Mouse (Mus musculus) neural tube, embryonic 11.5 days (tissue): ENCODE data around the gene Vax2. TPM values are rescaled to one million over a fixed set of nuclear protein-coding genes. Genes with fewer than 3 reads are reported as not detected.
A peak's percentile ranks its signal among the peaks of the same experiment; 100 is the strongest.

Experiments
- ATAC-seq: fragments of 200-750 bp; cut with Nextera tagmentation; 2 replicates; pipeline ENCODE4 v1.8.0; 2017; ENCODE audit warnings: moderate number of reproducible peaks, mild to moderate bottlenecking, moderate TSS enrichment, moderate library complexity; ENCODE audit not compliant: insufficient read depth, low FRiP score, low TSS enrichment
- DNase-seq: peaks from one replicate; pipeline ENCODE4 v3.0.0-alpha.2; 2015; ENCODE audit warnings: low spot score
- H3K27ac ChIP-seq: fragments of 300-500 bp; sonication (generic); 2 replicates; pipeline ENCODE4 v1.5.1; 2014; ENCODE audit warnings: low read depth, mild to moderate bottlenecking, low read length
- H3K27me3 ChIP-seq: fragments of 300-500 bp; sonication (generic); 2 replicates; pipeline ENCODE4 v1.6.1; 2014; ENCODE audit warnings: mild to moderate bottlenecking, low read length, mixed read lengths; ENCODE audit not compliant: control insufficient read depth, insufficient read depth
- H3K36me3 ChIP-seq: fragments of 300-500 bp; sonication (generic); 2 replicates; pipeline ENCODE4 v1.6.1; 2014; ENCODE audit warnings: mild to moderate bottlenecking, low read length, moderate library complexity, mixed read lengths; ENCODE audit not compliant: control insufficient read depth, insufficient read depth
- H3K4me1 ChIP-seq: fragments of 300-500 bp; sonication (generic); 2 replicates; pipeline ENCODE4 v1.6.1; 2014; ENCODE audit warnings: low read length, mixed read lengths; ENCODE audit not compliant: control insufficient read depth, insufficient read depth
- H3K4me2 ChIP-seq: fragments of 300-500 bp; sonication (generic); 2 replicates; pipeline ENCODE4 v1.6.1; 2014; ENCODE audit warnings: low read depth, mild to moderate bottlenecking, moderate library complexity
- H3K4me3 ChIP-seq: fragments of 300-500 bp; sonication (generic); 2 replicates; pipeline ENCODE4 v1.5.1; 2014; ENCODE audit warnings: low read depth, low read length
- H3K9ac ChIP-seq: fragments of 300-500 bp; sonication (generic); 2 replicates; pipeline ENCODE4 v1.6.1; 2014; ENCODE audit warnings: mild to moderate bottlenecking, low read length
- H3K9me3 ChIP-seq: fragments of 300-500 bp; sonication (generic); 2 replicates; pipeline ENCODE4 v1.6.1; 2016; ENCODE audit warnings: low read length; ENCODE audit not compliant: control insufficient read depth
- WGBS: fragments of 180-500 bp; shearing (Covaris S2); extraction: QIAGEN DNeasy Blood & Tissue Kit; methylation state at CpG from one replicate; pipeline ENCODE4 v1.1.7; 2014; 5-methylcytosine and 5-hydroxymethylcytosine counted together
- polyA plus RNA-seq: library from polyadenylated mRNA; unstranded; fragments of >200 nt; fragmentation: Nextera tagmentation; extraction: Ambion mirVana; gene quantifications from 2 replicates; pipeline ENCODE4 v1.2.1, GENCODE M21; 2014

Gene Vax2
- polyA plus RNA-seq, 1 experiment from 2014 or later: not detected

GRCm38 (mm10) chr6:83695731-83696130 is 15.3 kb upstream of the Vax2 start:
- no peak for DNase-seq
- peaks cover 93% of the 10 kb centered on the region for H3K27me3 ChIP-seq
- H3K9ac ChIP-seq: no peak overlapping the region
- WGBS: 1% methylated on average over 3 of the region's 3 CpGs
- ATAC-seq: no peak
- H3K27ac ChIP-seq: no peak overlapping the region
- no peaks in the 10 kb centered on the region for H3K4me1 ChIP-seq
- H3K9me3 ChIP-seq: no peaks in the 10 kb centered on the region
- no peak overlapping the region for H3K4me3 ChIP-seq
- no peaks in the 10 kb centered on the region for H3K36me3 ChIP-seq
- no peak overlapping the region for H3K4me2 ChIP-seq

- 1% methylated on average over 7 of the region's 7 CpGs for WGBS
- Histone ChIP-seq H3K36me3 (no peaks in the 10 kb centered on the region), H3K27me3 (peaks cover 94% of the 10 kb centered on the region), H3K4me1 (no peaks in the 10 kb centered on the region), H3K4me3 (no peak overlapping the region), H3K9me3 (no peaks in the 10 kb centered on the region), H3K9ac (no peak overlapping the region), H3K27ac (no peak overlapping the region), H3K4me2 (no peak overlapping the region)
- ATAC-seq: no peak
- no peak for DNase-seq
Observed at GRCm38 (mm10) chr6:83696684-83697083, 14.4 kb upstream of the Vax2 start.

- Histone ChIP-seq H3K4me2 (no peak overlapping the region), H3K27ac (no peak overlapping the region), H3K9me3 (no peaks in the 10 kb centered on the region), H3K9ac (no peak overlapping the region), H3K27me3 (peaks cover 93% of the 10 kb centered on the region), H3K4me1 (no peaks in the 10 kb centered on the region), H3K36me3 (no peaks in the 10 kb centered on the region), H3K4me3 (no peak overlapping the region)
- ATAC-seq: no peak
- WGBS: 2% methylated on average over 8 of the region's 8 CpGs
- DNase-seq: no peak
Observed at GRCm38 (mm10) chr6:83697932-83698331, 13.1 kb upstream of the Vax2 start.

- H3K36me3 ChIP-seq: no peaks in the 10 kb centered on the region
- H3K27me3 ChIP-seq: peaks cover 93% of the 10 kb centered on the region
- H3K4me1 ChIP-seq: no peaks in the 10 kb centered on the region
- under 1% methylated on average over 5 of the region's 5 CpGs for WGBS
- no peak overlapping the region for H3K27ac ChIP-seq
- H3K4me2 ChIP-seq: no peak overlapping the region
- no peak overlapping the region for H3K9ac ChIP-seq
- H3K9me3 ChIP-seq: no peaks in the 10 kb centered on the region
- H3K4me3 ChIP-seq: no peak overlapping the region
- ATAC-seq (no peak), DNase-seq (no peak)
Observed at GRCm38 (mm10) chr6:83699971-83700370, 11.1 kb upstream of the Vax2 start.

- WGBS: 1% methylated on average over 11 of the region's 11 CpGs
- Histone ChIP-seq H3K36me3 (no peaks in the 10 kb centered on the region), H3K27ac (no peak overlapping the region), H3K27me3 (peaks cover 94% of the 10 kb centered on the region), H3K9ac (no peak overlapping the region), H3K9me3 (no peaks in the 10 kb centered on the region), H3K4me2 (no peak overlapping the region), H3K4me3 (no peak overlapping the region), H3K4me1 (no peaks in the 10 kb centered on the region)
- no peak for ATAC-seq
- DNase-seq: no peak
Observed at GRCm38 (mm10) chr6:83701001-83701400, 10.1 kb upstream of the Vax2 start.

GRCm38 (mm10) chr6:83702146-83702999 is 8.7 kb upstream of the Vax2 start:
- H3K4me2 ChIP-seq: no peak overlapping the region
- H3K4me3 ChIP-seq: no peak overlapping the region
- no peaks in the 10 kb centered on the region for H3K36me3 ChIP-seq
- ATAC-seq: no peak
- H3K27ac ChIP-seq: no peak overlapping the region
- no peaks in the 10 kb centered on the region for H3K9me3 ChIP-seq
- H3K27me3 ChIP-seq: peaks cover 94% of the 10 kb centered on the region
- no peak overlapping the region; the same call in 1 of the 2 replicates for H3K9ac ChIP-seq
- under 1% methylated on average over 53 of the region's 53 CpGs for WGBS
- DNase-seq: peak; percentile 64
- H3K4me1 ChIP-seq: no peaks in the 10 kb centered on the region

- H3K27me3 ChIP-seq: peaks cover 94% of the 10 kb centered on the region
- no peak overlapping the region for H3K27ac ChIP-seq
- no peak overlapping the region for H3K4me3 ChIP-seq
- no peak overlapping the region for H3K4me2 ChIP-seq
- under 1% methylated on average over 27 of the region's 27 CpGs for WGBS
- H3K4me1 ChIP-seq: no peaks in the 10 kb centered on the region
- H3K9ac ChIP-seq: no peak overlapping the region
- no peak for DNase-seq
- no peaks in the 10 kb centered on the region for H3K36me3 ChIP-seq
- no peaks in the 10 kb centered on the region for H3K9me3 ChIP-seq
- no peak for ATAC-seq
Observed at GRCm38 (mm10) chr6:83703000-83703721, 7.9 kb upstream of the Vax2 start.

- Histone ChIP-seq H3K9me3 (no peaks in the 10 kb centered on the region), H3K27ac (no peak overlapping the region), H3K4me1 (no peaks in the 10 kb centered on the region), H3K4me2 (no peak overlapping the region), H3K9ac (no peak overlapping the region), H3K27me3 (peaks cover 95% of the 10 kb centered on the region), H3K36me3 (no peaks in the 10 kb centered on the region), H3K4me3 (no peak overlapping the region)
- no peak for ATAC-seq
- WGBS: 1% methylated on average over 10 of the region's 10 CpGs
- DNase-seq: no peak
Observed at GRCm38 (mm10) chr6:83703722-83704078, 7.4 kb upstream of the Vax2 start.

- ATAC-seq (no peak), DNase-seq (no peak)
- Histone ChIP-seq H3K4me3 (no peak overlapping the region), H3K4me2 (no peak overlapping the region), H3K27ac (no peak overlapping the region), H3K36me3 (no peaks in the 10 kb centered on the region), H3K4me1 (no peaks in the 10 kb centered on the region), H3K9me3 (no peaks in the 10 kb centered on the region), H3K27me3 (peaks cover 95% of the 10 kb centered on the region), H3K9ac (no peak overlapping the region)
- WGBS: 11% methylated on average over 1 of the region's 1 CpGs
Observed at GRCm38 (mm10) chr6:83704294-83704693, 6.8 kb upstream of the Vax2 start.
